Mouse (Mus musculus): Measurements from ENCODE around the gene Gm4353.
A peak's percentile ranks its signal among the peaks of the same experiment; 100 is the strongest.

Gene Gm4353

GRCm38 (mm10) chr7:116040470-116041019, 43.9 kb downstream of the Gm4353 start:
- DNase-seq (ENCODE audit: low read depth), result no peak

- DNase-seq (ENCODE audit: low read depth), result peak; percentile 63
Observed at GRCm38 (mm10) chr7:116039538-116040466, 44.6 kb downstream of the Gm4353 start.

GRCm38 (mm10) chr7:116039196-116039537, 45.3 kb downstream of the Gm4353 start, which contains the start of gene 1110004F10Rik:
Gene 1110004F10Rik, plus strand, starts transcription at chr7:116039397.
- no peak for DNase-seq (ENCODE audit: low read depth)

GRCm38 (mm10) chr7:116038511-116038910, 45.9 kb downstream of the Gm4353 start, which contains the start of gene Sox6:
Gene Sox6, minus strand, starts transcription at chr7:116038796.
- no peak for DNase-seq (ENCODE audit: low read depth)

- no peak for DNase-seq (ENCODE audit: low read depth)
Observed at GRCm38 (mm10) chr7:116038024-116038423, 46.4 kb downstream of the Gm4353 start.

GRCm38 (mm10) chr7:116036591-116037555, 47.6 kb downstream of the Gm4353 start:
- no peak for DNase-seq (ENCODE audit: low read depth)

- no peak for DNase-seq (ENCODE audit: low read depth)
Observed at GRCm38 (mm10) chr7:116035504-116035903, 48.9 kb downstream of the Gm4353 start.

GRCm38 (mm10) chr7:116034282-116034758, 50.1 kb downstream of the Gm4353 start:
- DNase-seq (ENCODE audit: low read depth), result no peak

- DNase-seq (ENCODE audit: low read depth), result peak; percentile 35
Observed at GRCm38 (mm10) chr7:116033371-116034241, 50.8 kb downstream of the Gm4353 start.

Data from c-Kit-positive CD71-positive TER-119-negative erythroid progenitor cells, embryonic 14.5 days (primary cell).